Mouse (Mus musculus): ENCODE measurements around the gene Sucla2.

GRCm38 (mm10) chr14:73550732-73551131, 25.6 kb downstream of the Sucla2 start:
- TF ChIP-seq POLR2A (IDR thresholded peaks at IDR 0.05; ENCODE audit: control insufficient read depth, low read depth, low read length) (no peak), CTCF (IDR thresholded peaks at IDR 0.05; ENCODE audit: control insufficient read depth, insufficient read depth, insufficient replicate concordance, low read depth, low read length) (no peak)
